Mouse (Mus musculus): ENCODE results near the gene Crnkl1.

Crnkl1 gene

GRCm38 (mm10) chr2:145934339-145935231 lies at the start of gene Crnkl1, which contains the start of gene Cfap61:
Gene Crnkl1, minus strand, starts transcription at chr2:145935014.
Gene Cfap61, plus strand, starts transcription at chr2:145934784.
- peak; percentile 88 for DNase-seq (ENCODE audit: low spot score)

DNA sequence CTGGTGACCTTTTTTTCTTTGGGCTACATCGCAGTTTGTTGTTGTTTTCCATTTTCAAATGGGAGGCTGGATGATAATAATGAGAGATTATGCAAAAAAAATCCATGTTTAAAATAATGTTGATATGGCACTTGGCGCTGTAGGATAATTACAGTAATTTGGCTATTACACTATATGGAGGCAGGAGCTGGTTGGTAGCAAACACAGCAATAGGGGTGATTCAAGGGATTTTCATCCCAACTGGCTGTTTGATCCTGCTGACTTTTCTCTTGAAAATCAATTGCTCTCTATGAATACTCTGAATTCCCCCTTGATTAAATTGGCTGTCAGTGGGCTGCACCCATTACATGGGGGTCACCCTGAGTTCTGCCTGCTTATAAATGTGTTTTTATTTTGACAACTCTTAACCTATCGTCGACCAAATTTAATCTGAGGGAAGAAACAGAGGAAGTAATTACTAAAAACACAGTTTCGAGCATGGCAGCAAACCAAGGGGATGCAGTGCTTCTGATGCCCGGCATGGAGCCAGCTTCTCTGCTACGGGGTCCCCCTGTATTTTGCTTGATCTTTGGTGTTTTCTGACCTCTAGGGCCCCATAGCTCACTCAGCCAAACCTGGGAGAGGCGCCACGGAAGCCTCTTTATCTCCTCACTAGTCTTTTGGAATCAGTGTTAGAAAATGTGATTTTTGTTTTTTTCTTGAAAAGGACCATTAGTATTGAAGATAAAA lies 47.7 kb upstream of the Crnkl1 start:
- no peak for DNase-seq (ENCODE audit: low spot score)

DNA sequence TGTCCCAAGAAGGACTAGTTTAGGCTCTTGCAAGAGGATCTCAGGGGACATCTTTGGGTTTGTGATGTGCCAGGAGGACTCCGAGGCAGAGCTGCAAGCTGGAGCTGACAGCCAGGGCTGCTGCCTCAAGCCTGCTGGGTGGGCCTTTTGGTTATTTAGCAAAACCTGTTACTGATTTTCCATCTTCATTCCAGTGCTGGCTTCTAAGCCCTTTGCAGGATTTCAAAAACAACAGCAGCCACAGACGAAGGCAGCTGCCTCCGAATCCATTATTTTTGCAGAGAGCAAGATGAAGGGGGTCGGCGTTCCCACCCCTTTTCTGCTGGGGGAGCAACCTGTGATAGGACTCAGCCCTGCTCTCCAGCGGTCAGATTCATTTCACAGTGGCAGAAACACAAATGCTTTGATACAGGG lies 46.9 kb upstream of the Crnkl1 start:
- no peak for DNase-seq (ENCODE audit: low spot score)

- no peak for DNase-seq (ENCODE audit: low spot score)
Measured at GRCm38 (mm10) chr2:145980881-145981280, 46.1 kb upstream of the Crnkl1 start.

GRCm38 (mm10) chr2:145979616-145980015 lies 44.8 kb upstream of the Crnkl1 start:
- no peak for DNase-seq (ENCODE audit: low spot score)

DNA sequence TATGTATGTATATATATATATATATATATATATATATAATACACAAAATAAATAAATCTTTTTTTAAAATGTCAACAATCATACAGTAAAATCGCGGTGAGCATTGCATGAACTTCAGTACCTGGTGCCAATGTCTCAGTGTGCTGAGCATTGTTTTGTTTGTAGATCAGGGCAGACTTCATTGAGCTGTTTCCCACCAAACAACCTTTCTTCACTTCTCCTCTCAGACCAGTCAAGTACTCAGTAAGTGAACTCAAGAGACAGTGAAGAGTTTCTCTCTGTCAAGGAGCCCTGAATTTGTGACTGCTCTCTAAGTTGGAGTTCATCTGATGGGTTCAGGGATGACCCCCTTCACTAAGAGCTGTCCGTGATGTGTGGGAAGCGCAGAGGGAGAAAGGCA lies 37.8 kb upstream of the Crnkl1 start:
- no peak for DNase-seq (ENCODE audit: low spot score)

- no peak for DNase-seq (ENCODE audit: low spot score)
Measured at GRCm38 (mm10) chr2:145971237-145972010, 36.6 kb upstream of the Crnkl1 start.

GRCm38 (mm10) chr2:145970751-145971150 lies 35.9 kb upstream of the Crnkl1 start:
- DNase-seq (ENCODE audit: low spot score): no peak

DNA sequence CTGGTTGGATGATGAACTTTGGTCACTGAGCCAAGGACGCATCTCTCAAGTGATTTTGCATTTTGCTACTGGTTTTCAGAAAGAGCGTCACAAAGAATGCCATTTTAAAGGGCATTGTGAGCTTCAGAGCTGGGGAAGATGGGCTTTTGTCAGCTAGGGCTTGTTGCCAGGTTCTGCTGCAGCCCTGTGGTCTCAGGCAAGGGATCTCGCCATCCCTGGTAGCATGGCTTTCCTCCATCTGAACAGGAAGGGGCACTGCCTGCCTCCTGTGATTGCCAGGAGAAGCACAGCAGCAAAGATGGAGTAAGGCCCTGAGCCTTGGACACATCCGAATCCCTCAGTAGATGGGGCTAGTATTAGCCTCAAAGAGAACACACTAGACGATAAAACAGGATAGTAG lies 27.0 kb upstream of the Crnkl1 start:
- no peak for DNase-seq (ENCODE audit: low spot score)

DNA sequence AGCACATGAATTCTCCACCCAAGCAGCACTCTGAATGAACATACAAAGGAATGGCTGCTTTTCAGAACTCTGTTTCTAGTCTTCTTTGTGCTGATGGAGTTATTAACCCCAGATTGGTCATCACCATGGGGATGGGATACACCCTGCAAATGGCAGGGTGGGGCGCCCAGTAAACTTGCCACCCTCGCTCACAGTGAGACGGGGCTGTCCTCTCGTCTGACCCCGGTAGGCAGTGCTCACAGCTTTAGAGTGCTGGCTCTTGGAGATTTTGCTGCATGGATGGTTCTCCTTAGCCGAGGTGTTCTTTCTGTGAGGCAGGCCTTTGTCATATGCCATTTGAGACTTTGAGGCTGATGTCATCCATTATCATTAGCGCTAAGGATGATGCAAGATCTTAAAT lies 23.7 kb upstream of the Crnkl1 start:
- DNase-seq (ENCODE audit: low spot score): no peak

- DNase-seq (ENCODE audit: low spot score): no peak
Measured at GRCm38 (mm10) chr2:145958097-145958496, 23.3 kb upstream of the Crnkl1 start.

GRCm38 (mm10) chr2:145957450-145957849 lies 22.6 kb upstream of the Crnkl1 start:
- DNase-seq (ENCODE audit: low spot score): no peak

- no peak for DNase-seq (ENCODE audit: low spot score)
Measured at GRCm38 (mm10) chr2:145956318-145956717, 21.5 kb upstream of the Crnkl1 start.

DNA sequence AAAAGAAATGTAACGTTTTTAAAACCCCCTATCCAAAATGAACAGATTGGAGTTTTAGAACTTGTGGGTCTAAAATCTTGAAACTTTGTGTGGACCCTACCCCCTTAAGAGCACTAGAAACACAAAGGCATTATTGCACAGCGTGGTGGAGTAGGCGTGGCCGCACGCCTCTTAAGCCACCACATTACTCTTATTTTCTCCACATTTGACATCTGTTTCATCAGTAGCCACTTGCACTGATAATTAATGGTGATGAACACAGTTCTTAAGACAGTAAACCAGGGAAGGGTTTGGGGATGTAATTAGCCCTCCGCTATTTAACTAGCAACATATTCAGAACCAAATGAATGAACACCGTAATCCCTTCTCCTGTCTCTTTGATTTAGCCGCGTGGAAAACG lies 21.0 kb upstream of the Crnkl1 start:
- DNase-seq (ENCODE audit: low spot score): no peak

- DNase-seq (ENCODE audit: low spot score): no peak
Measured at GRCm38 (mm10) chr2:145952726-145953125, 17.9 kb upstream of the Crnkl1 start.

- DNase-seq (ENCODE audit: low spot score): no peak
Measured at GRCm38 (mm10) chr2:145950239-145950638, 15.4 kb upstream of the Crnkl1 start.

DNA sequence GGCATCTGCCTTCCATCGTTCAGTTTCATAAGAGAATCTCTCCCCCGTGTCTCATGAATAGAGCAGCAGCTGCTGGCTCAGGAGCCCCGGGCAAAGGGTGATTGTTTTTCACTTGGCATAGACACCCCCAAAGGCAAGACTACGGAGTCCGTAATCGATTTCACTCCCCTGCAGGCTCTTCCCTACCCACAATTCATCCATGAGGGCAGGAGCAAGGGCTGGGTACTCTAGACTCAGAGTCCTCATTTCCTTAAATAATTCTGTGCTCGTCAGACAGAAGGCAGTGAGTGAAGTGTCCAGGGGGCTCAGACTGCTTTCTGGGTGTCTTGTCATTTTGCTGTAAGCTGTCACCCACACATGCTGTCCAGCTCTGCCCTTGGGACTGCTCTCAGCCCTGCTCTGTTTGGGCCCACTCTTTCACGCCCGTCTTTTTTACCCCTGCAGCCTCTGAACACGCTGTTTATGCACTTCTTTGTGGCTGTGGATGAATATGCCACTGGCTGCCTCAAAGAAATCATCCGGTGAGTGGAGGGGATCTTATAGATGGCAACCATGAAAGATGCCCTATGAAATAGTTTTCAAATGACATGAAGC lies 14.8 kb upstream of the Crnkl1 start:
- no peak for DNase-seq (ENCODE audit: low spot score)

GRCm38 (mm10) chr2:145948402-145948954 lies 13.7 kb upstream of the Crnkl1 start:
- DNase-seq (ENCODE audit: low spot score): no peak

- no peak for DNase-seq (ENCODE audit: low spot score)
Measured at GRCm38 (mm10) chr2:145944286-145944685, 9.5 kb upstream of the Crnkl1 start.

GRCm38 (mm10) chr2:145941403-145941802 lies 6.6 kb upstream of the Crnkl1 start:
- DNase-seq (ENCODE audit: low spot score): no peak

DNA sequence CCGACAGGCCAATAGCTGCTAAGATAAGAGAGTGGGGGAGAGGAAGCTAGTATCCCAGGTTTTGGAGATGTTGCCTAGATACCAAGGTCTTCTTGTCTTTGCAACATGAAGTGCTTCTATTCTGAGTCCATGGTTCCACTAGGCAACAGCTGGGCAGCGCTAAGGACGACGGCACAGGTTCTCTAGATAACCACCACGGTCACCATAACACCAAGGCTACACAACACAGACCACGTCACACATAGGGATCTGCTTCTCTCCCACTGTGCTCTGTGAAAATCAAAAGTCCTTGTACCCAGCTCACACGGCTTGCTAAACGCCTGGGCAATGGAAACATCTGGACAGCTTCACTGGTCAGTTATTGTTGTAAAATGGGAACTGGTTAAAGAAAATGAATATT lies 2.2 kb upstream of the Crnkl1 start:
- peak; percentile 42 for DNase-seq (ENCODE audit: low spot score)

Measured in ovary, postnatal 36 days (tissue).